17 mouse cellular contexts compared by ENCODE assay signal in the genomic region with DNA sequence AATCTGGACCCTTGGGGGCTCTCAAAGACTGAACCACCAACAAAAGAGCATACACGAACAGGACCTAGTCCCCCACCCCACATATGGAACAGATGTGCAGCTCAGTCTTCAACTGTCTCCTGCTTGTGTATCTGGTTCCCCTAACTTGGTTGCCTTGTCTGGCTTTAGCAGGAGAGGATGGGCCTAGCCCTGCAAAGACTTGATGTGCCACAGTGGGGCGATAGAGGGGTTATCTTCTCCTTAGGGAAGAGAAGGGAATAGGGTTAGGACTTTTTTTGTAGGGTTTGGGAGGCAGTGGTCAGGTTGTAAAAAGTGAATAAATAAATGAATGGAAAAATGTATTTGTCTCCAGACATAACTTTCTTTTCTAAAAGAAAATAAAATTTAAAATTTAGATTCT.
DNase-seq lines count a peak whose midpoint lies in the region; ATAC-seq and TF ChIP-seq lines count a peak whose summit lies in the region.
"Had no signal": no experiment of that assay in that cellular context is flagged by ENCODE, and none has a peak within 500 bp of the region (broad histone marks: within the 10 kb centered on the region; RNA-seq: fewer than 3 reads in every experiment).

No protein-coding gene starts in this region.

- H3K27me3 ChIP-seq in forebrain, embryonic 11.5 days (ENCODE audit: control insufficient read depth, insufficient read depth, low read length), result no peaks in the 10 kb centered on the region
- H3K27me3 ChIP-seq in forebrain, embryonic 15.5 days, result no peaks in the 10 kb centered on the region
- H3K27me3 ChIP-seq: embryonic facial prominence, embryonic 12.5 days; heart, embryonic 13.5 days; hindbrain, embryonic 15.5 days had no signal

- H3K4me2 ChIP-seq in forebrain, embryonic 11.5 days (ENCODE audit: low read depth, low read length, severe bottlenecking), result no peak overlapping the region
- H3K4me2 ChIP-seq in forebrain, embryonic 15.5 days (replicated peaks), result no peak overlapping the region
- H3K4me2 ChIP-seq: embryonic facial prominence, embryonic 12.5 days; heart, embryonic 13.5 days; hindbrain, embryonic 15.5 days had no signal

- no peaks in the 10 kb centered on the region for H3K4me1 ChIP-seq in forebrain, embryonic 11.5 days (replicated peaks; ENCODE audit: control insufficient read depth, insufficient read depth, low read length)
- no peaks in the 10 kb centered on the region for H3K4me1 ChIP-seq in forebrain, embryonic 15.5 days
- H3K4me1 ChIP-seq: embryonic facial prominence, embryonic 12.5 days; forebrain, embryonic 10.5 days; heart, embryonic 13.5 days; hindbrain, embryonic 15.5 days had no signal

- H3K9ac ChIP-seq in forebrain, embryonic 11.5 days (ENCODE audit: low read length), result no peak overlapping the region
- H3K9ac ChIP-seq in forebrain, embryonic 15.5 days (replicated peaks), result no peak overlapping the region
- H3K9ac ChIP-seq: embryonic facial prominence, embryonic 12.5 days; heart, embryonic 13.5 days; hindbrain, embryonic 15.5 days had no signal

- no peak overlapping the region for H3K4me3 ChIP-seq in forebrain, embryonic 11.5 days (ENCODE audit: low read depth, low read length)
- H3K4me3 ChIP-seq in forebrain, embryonic 15.5 days, result no peak overlapping the region
- no peak overlapping the region for H3K4me3 ChIP-seq in left cerebral cortex, adult 2 months
- H3K4me3 ChIP-seq: embryonic facial prominence, embryonic 12.5 days; forebrain, embryonic 10.5 days; heart, embryonic 13.5 days; hindbrain, embryonic 15.5 days had no signal

- no peak overlapping the region for H3K27ac ChIP-seq in forebrain, embryonic 11.5 days (ENCODE audit: low read depth, low read length)
- no peak overlapping the region for H3K27ac ChIP-seq in forebrain, embryonic 15.5 days (replicated peaks)
- H3K27ac ChIP-seq in left cerebral cortex, adult 2 months, result no peak overlapping the region
- H3K27ac ChIP-seq: embryonic facial prominence, embryonic 12.5 days; forebrain, embryonic 10.5 days; heart, embryonic 13.5 days; hindbrain, embryonic 15.5 days had no signal

- intact Hi-C loops in left cerebral cortex, adult 2 months (cut with DNase I), result no loop called here
- intact Hi-C loops in left cerebral cortex, postnatal 14 days (cut with DNase I), result no loop called here

- 0 out of 2 replicates have a peak, but pooled peaks have one; percentile 24 for ATAC-seq in forebrain, embryonic 11.5 days (replicated peaks; ENCODE audit: low FRiP score)
- no peak for ATAC-seq in forebrain, embryonic 15.5 days (replicated peaks)

- H3K9me3 ChIP-seq in forebrain, embryonic 11.5 days (ENCODE audit: control insufficient read depth, low read length), result no peaks in the 10 kb centered on the region
- no peaks in the 10 kb centered on the region for H3K9me3 ChIP-seq in forebrain, embryonic 15.5 days
- H3K9me3 ChIP-seq: embryonic facial prominence, embryonic 12.5 days; forebrain, embryonic 10.5 days; heart, embryonic 13.5 days; hindbrain, embryonic 15.5 days had no signal

- DNase-seq in forebrain, embryonic 11.5 days (ENCODE audit: low spot score), result no peak
- DNase-seq in left cerebral cortex, adult 2 months (ENCODE audit: extremely low spot score in 1 of 2, low spot score in 2 of 2), result no peak
- DNase-seq in left cerebral cortex, postnatal 14 days (ENCODE audit: low spot score in 2 of 2), result no peak
- peak; percentile 64 for DNase-seq in ES-CJ7 (ENCODE audit: low read depth, low spot score)
- DNase-seq in embryo, embryonic 11 days, result peak; percentile 28
- DNase-seq in adrenal gland, adult 8-10 months, result no peak
- DNase-seq in lung, postnatal 36 days, result no peak
- DNase-seq: adrenal gland, postnatal 25 days; B cell, adult 2 months; cerebellum, adult 11 months; gastrocnemius, postnatal 25 days; lung, adult 18-20 months had no signal

- WGBS in forebrain, embryonic 11.5 days, result 31% methylated on average over 2 of the region's 2 CpGs
- WGBS in forebrain, embryonic 15.5 days, result 22% methylated on average over 2 of the region's 2 CpGs

- TF ChIP-seq CTCF in left cerebral cortex, adult 2 months (IDR thresholded peaks at IDR 0.05), result peak; percentile 33

- no peaks in the 10 kb centered on the region for H3K36me3 ChIP-seq in forebrain, embryonic 11.5 days (ENCODE audit: control insufficient read depth, insufficient read depth, low read length)
- no peaks in the 10 kb centered on the region for H3K36me3 ChIP-seq in forebrain, embryonic 15.5 days
- H3K36me3 ChIP-seq: embryonic facial prominence, embryonic 12.5 days; forebrain, embryonic 10.5 days; heart, embryonic 13.5 days; hindbrain, embryonic 15.5 days had no signal

Comparison
In these comparisons a context has a peak if more than half of its experiments do, and no peak if none do; other contexts are left out.
1. DNase-seq: peak in ES-CJ7 (single experiment) and embryo, embryonic 11 days (single experiment); none in forebrain, embryonic 11.5 days (single experiment), left cerebral cortex, adult 2 months (0 of 2), left cerebral cortex, postnatal 14 days (0 of 2), adrenal gland, adult 8-10 months (single experiment) and lung, postnatal 36 days (single experiment).